Mouse (Mus musculus): ENCODE data around the gene Shpk.
A peak's percentile ranks its signal among the peaks of the same experiment; 100 is the strongest.

GRCm38 (mm10) chr11:73207621-73208020 is 8.4 kb downstream of the Shpk start:
- TF ChIP-seq MAFK (IDR thresholded peaks at IDR 0.05; ENCODE audit: insufficient read depth, low read depth, low read length) (no peak), ZNF384 (IDR thresholded peaks at IDR 0.05; ENCODE audit: low read depth, low read length) (peak; percentile 51; the same call in 1 of the 2 replicates), HCFC1 (IDR thresholded peaks at IDR 0.05; ENCODE audit: borderline replicate concordance, insufficient read depth, low read length) (no peak), ZC3H11A (IDR thresholded peaks at IDR 0.05; ENCODE audit: borderline replicate concordance, low read depth, low read length) (peak; percentile 60; the same call in 1 of the 2 replicates), CHD2 (IDR thresholded peaks at IDR 0.05; ENCODE audit: low read depth, low read length) (no peak)

Data from ES-E14 (cell line).